Mouse (Mus musculus) heart, postnatal 4 days (tissue): Measurements from ENCODE around the gene Zfp853. TPM values are rescaled to one million over a fixed set of nuclear protein-coding genes. Genes with fewer than 3 reads are reported as not detected.
A peak's percentile ranks its signal among the peaks of the same experiment; 100 is the strongest.

ENCODE experiments used
- DNase-seq: peaks from one replicate; pipeline ENCODE4 v3.0.0; 2021
- total RNA-seq, 2 experiments: library from RNA; stranded (reverse); gene quantifications; 2 replicates each; pipeline ENCODE4 v1.2.3; 2021

Gene Zfp853
- under 1 TPM; 0.31 to 0.47 TPM for total RNA-seq

DNA sequence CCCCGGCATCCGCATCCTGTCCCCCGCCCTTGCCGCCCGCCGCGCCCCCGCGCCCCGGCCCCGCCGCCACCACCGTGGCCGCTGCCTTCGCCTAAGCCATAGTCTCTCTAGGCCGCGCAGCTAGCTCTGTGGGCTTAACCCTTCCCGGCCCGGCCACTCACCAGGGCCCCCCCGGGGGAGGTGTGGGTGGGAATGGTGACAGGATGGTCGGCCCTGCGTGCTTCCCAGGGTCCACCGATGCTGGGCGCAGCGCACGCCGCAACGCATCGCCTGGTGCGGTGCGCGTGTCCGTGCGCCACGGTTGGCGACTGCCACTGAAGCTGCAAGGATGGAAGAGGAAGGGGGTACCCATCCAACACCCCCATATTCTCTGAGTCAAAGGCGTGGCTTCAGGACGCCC lies at the start of gene Zfp853:
TSS of gene Zfp853 (minus strand) at position 220 of the 400 bp plus-strand sequence.
- peak; percentile 14 for DNase-seq

DNA sequence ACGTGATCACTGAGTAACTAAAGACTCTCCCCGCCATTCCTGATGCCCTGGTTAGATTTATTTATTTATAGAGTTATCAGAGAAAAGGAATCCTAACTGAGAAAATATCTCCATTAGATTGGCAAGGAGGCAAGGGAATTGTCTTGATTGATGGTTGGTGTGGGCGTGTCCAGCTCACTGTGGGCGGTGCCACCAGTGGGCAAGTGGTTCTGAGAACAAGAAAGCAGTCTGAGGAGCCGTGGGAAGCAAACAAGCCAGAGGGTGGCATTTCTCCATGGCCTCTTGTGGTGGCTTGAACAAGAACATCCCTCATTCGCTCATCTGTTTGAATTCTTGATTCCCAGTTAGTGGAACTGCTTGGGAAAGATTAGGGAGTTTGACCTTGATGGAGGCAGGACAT lies 46.2 kb upstream of the Zfp853 start:
- DNase-seq: no peak

DNA sequence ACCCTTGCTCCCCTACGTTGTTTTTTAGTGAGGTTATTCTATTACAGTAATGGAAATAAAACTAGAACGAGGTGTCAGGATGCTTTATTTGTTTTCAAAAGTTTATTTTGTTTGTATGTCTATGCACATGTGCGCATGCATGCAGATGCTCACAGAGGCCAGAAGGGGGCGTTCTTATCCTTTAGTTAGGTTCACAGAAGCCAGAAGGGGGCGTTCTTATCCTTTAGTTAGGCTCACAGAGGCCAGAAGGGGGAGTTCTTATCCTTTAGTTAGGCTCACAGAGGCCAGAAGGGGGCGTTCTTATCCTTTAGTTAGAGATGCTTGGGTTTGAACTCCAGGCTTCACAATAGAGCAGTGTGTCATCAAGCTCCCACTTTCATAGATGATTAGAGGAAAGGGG lies 43.1 kb upstream of the Zfp853 start:
- DNase-seq: no peak

DNA sequence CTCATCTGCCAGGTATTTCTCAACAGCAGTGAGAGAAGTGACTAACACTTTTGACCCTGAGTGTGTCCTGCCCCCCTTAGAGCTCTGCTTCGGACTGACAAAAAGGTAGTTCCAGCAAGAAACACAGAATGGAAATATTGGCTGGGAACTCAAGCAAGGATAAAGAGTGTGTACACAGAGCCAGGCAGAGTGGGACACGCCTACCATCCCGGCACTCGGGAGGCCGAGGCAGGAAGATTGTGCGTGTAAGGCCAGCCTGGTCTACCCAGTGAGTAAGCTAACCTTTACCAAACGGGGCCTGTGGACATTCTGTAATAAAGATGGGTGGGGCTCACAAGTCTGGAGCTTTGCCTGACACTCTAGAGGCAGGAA lies 41.7 kb upstream of the Zfp853 start:
- DNase-seq: no peak

DNA sequence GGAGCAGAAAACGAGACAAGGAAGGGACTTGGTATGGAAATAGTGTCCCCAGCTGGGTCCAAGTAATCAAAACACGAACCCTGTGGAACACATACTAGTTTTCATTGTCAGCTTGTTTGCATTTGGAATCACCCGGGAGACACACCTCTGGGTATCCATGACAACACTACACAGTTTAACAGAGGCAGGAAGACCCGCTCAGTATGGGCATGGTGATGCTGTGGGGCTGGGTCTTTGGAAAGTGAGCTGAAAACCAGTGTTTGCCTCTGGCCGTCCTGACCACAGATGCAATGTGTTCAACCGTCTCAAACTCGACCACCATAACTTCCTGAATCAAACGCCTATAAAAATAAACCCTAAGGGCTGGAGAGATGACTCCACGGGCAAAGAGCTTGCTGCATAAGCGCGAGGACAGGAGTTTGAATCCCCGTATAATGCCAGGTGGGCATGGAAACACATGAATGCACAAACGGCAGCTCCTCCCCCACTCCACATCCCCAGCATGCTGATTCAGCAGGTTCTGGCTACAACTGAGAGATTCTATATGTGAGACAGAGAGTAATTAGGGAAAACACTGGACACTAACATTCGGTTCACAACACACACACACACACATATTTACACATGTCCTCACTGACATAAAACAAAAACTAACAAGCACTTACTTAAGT lies 41.1 kb upstream of the Zfp853 start:
- no peak for DNase-seq

DNA sequence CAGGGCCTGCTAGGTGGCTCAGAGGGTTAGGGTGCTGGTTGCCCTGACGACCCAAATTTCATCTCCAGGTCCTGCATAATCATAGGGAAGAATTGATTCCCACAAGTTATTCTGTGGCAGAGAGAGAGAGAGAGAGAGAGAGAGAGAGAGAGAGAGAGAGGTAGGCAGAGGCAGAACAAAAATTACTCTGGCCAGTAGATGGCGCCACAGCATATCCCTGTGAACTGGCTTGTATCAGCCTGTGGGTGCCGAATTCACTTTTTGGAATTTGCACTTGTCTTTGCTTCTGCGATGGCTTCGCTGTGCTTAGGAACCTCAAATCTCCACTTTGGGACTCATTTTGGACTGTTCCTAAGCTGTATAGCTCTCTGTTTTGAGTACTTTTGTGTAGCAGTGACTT lies 40.4 kb upstream of the Zfp853 start:
- DNase-seq: peak; percentile 87

DNA sequence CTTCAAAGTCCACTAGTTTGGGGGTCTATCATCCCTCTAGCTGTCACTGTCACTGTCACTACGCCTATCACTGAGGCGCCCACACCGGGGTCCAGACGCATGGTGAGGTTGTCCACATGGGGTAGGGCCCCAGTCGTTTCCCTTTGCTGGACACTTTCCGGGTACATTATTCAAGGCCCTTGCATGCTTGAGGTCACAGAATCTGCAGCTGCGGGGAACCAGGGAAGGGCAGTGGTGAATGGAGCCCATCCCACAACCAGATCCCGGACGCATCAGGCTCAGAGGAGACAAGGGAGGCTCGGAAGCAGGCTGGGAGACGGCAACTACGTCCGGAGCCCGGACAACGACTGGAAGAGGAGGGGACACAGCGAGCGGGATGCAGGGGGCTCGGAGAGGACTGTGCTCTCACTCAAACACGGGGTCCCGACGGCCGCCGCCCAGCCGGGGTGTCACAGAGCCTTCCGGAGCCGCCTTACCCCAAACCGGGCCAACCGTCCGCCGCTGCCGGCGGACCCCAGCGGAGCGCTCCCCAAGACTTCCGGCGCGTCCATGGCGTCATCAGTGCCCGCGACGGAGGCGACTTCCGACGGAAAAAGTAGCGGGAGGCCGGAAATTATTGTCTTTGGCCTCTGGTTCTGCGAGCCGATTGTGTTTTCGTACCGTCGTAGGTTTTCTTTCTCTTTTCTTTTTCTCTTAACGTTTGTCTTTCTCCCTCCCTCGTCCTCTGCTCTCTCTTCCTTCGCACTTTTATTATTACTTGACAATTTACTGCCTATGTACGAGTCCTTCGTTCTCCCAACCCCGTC lies 35.5 kb upstream of the Zfp853 start, which contains the start of gene Zdhhc4:
TSS of gene Zdhhc4 (minus strand) at position 567 of the 806 bp plus-strand sequence.
- peak; percentile 93 for DNase-seq

DNA sequence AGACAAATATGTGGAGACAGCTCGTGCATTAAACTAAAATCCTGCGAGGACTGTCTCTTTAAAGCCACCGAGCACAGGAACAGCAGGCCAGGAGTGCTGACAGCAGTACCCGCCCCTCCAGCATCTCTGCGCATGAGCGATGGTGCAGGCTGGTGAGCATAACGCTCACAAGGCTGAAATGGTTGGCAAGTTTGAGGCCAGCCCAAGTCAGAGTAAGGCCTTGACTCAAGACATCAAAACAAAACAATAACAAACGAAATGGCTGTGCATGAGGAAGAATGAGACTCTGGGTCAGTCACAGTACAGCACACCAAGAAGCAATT lies 23.8 kb upstream of the Zfp853 start:
- no peak for DNase-seq

DNA sequence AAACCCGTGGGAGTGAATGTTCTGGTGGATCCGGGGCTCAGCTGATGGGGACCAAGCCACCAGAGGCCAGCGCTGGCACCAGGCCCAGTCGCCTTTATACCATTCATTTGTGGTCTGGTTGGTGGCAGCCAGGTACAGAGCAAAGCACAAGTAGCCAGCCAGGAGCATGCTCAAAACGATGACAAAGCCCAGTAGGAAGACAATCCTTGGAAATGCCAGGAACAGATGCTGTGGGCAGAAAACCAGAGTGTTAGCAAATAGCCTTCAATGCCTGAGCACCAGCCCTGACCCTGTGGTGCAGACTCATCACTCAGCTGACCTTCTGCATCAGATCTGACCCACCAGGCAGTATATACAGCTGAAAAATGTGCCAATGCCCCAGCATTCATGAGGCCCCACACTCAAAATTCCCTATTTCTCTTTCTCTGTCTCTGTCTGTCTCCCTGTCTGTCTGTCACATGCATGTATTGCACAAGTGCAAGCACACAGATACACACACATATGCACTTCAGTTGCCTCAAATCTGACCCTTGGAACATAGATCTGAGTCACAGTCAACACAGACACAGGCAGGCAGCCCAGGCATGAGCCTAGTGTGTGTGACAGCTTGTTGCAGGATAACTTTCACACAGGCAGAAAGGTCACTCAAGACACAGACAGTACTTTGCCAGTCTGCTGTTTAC lies 23.3 kb upstream of the Zfp853 start:
- no peak for DNase-seq

DNA sequence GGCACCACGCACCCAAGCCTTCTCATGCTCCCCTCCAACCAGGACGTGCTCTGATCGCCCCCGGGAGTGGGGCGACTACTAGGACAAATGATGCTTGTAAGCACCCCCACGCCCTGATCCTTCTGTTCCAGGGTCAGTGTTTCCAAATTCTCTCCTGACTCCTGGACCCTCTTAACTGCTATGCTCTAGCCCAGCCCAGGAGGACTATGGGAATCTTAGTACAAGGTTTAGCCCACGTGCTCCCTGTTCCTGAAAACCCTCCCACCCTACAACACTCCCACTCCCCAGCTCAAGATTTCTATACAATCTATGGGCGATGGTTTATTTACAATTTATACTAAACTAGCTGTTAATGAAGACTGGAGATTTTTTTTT lies 22.1 kb upstream of the Zfp853 start:
- DNase-seq: no peak

DNA sequence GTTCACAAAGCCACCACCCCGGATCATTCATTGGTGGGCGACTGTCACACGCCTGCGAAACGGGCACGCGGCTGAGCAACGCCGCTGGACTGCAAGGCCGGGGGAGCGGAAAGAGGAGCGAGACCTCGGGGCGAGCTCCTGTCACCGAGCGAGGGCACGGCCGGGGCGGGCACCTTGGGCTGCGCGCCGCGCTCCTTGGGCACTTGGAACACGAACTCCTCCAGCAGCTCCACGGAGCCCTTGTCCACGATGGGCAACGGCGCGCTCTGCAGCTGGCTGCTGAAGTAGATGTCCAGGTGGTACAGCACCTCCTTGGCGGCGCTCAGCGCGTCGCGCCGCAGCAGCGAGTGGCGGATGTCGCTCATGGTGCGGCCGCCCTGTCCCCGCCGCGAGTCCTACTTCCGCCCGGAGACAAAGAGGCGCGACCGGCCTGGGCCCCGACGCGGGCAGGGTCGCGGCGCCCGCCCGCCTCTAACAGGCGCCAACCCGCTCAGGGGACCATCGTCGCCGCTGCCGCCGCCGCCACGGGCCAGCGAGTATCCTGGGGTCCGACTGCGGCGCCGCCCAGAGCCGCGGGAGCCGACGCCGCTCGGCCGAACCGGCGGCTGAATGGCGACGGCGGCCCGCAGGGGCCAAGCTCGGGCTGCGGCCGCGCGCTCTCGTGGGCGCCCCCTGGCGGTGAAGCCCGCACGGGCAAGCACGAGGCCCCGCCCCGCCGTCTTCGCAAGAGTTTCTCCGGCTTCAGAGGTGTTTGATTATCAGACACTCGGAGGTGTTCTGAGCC lies 21.5 kb upstream of the Zfp853 start, which contains the start of gene E130309D02Rik:
TSS of gene E130309D02Rik (minus strand) at position 631 of the 784 bp plus-strand sequence.
- peak; percentile 94 for DNase-seq

DNA sequence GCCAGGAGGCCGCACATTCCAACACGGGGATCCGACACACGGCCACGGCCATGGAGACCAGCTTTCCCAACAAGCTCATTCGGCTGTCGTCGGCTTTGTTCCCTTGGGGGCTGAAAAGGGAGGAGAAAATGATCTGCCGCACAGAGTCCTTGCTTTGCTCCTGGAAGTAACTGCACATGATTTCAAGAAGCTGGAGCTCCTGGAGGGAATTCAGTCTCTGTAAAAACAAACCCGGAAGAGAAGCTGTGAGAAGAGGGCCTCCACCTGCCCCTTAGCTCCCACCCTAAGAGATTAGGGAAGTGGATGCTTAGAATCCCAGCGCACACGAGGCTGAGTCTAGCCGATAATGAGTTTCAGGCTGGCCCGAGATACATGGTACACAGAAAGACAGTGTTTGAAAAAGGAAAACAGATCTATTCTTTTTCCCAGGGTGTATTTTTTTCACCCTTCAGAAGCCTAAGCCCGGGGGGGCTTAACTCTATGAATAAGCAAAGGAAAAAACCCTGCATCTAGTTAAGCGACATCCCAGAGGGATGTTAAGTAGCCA lies 20.8 kb upstream of the Zfp853 start:
- no peak for DNase-seq

DNA sequence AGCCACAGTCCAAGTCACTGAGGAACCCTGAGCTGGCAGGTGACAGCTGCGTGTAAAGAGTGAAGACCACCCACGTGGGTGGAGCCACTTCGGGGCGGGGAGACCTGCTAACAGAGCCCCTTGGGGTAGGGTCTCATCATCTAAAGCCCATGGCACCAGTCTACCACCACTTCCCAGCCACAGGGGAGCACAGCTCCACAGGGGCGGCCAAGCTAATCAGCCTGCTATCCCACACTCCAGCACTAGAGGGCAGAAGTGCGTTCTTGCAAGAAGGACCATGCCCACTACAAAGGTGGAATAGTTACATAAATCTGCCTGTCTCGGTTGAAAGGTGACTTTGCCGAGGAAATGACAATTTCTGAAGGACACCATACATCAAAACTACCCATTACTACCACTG lies 18.5 kb upstream of the Zfp853 start:
- peak; percentile 87 for DNase-seq

DNA sequence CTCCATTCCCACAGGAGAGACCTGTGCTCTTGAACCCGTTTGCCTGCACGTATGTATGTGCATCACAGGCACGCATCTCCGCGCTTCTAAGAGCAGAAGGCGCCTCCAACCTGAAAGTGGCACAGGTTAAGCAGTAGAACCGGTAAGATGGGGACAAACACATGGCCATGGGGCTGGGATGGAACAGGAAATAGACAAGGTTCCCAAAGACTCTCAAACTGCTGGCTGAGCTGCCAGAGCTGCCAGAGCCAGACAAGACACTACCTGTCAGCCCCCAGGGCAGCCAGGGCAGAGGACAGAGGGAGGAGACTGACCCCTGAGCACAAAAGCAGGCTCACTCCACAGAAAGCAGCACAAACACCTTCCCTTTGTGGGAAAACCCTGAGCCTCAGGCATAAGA lies 16.5 kb upstream of the Zfp853 start:
- DNase-seq: no peak

DNA sequence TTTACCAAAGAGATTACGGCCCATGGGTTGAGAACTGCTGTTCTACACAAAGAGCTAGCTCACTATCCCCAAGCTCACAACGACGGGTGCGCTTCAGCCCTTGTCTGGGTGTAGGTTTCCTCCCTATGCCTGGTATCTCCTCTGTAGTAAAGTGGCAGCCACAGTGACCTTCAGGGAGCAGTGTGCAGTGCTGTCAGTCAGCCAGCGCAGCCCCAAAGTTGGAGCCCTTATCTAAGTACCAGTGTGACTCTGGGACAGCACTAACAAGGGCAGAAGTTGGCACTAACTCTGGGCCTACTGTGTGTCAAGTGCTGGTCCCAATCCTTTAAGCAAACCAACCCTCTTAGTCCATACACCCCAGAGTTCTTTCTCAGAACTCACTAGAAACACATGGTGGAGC lies 15.4 kb upstream of the Zfp853 start:
- DNase-seq: peak; percentile 58

DNA sequence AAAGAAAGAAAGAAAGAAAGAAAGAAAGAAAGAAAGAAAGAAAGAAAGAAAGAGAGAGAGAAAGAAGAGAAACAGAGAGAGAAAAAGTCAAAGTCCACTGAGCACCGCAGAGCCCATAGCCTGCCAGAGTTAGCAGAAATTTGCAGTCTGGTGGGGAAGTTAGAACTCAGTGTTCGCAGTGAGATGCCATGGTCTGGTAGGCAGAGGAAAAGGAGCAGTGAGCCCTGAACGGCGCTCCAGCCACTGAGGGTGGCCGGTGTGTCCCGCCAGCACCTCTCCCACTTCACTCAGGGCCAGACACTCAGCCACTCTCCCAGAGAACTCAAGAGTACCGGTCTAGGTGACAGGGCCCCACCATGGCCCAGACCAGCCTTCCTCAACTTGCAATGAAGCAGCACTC lies 10.8 kb upstream of the Zfp853 start:
- DNase-seq: no peak

DNA sequence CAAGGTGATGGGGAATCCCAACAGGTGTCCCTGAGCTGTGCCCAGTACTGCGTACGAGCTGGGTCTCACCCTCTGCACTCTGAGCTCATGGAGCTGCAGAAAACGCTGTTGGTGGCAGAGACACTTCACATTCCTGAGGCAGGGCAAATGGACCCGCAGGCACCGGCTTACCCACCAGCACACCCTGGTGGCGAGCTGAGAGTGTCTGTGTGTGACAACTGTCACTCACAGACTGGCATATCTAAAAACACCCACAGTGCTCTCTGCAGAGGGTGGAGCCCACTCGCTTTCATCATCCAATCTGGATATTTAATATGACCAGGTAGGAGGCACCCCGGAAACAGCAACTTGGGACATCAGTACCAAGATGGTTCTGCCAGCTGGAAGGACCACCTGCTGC lies 7.9 kb upstream of the Zfp853 start:
- DNase-seq: peak; percentile 44

DNA sequence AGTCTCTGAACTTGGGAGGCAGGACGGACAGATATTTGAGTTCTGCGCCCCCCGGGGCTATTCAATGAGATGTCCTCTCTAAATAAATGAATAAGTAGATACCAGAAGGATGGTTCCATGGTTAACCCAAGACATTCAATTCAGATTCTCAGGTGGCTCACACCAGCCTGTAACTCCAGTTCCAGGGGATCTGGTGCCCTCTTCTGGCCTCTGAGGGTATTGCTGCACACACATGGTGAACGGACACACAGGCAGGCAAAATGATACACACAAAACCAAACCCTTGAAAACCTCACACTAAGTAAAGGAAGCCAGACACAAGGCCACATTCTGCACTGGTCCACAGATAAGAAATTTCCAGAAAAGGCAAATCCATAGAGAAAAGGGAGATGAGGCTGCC lies 6.3 kb upstream of the Zfp853 start:
- peak; percentile 66 for DNase-seq

DNA sequence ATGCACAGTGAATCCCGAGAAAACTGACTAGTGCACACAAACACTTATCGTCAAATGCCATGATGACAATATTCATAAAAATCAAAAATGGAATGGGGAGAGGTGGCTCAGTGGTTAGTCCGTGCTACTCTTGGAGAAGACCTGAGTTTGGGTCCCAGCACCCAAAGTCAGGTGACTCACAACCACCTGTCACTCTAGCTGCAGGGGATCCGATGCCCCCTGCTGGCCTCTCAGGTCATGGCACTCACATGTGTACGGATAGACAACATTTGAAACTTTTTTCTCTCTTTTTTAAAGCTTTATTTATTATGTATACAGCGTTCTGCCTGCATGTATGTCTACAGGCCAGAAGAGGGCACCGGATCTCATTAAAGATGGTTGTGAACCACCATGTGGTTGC lies 5.0 kb upstream of the Zfp853 start:
- DNase-seq: no peak

DNA sequence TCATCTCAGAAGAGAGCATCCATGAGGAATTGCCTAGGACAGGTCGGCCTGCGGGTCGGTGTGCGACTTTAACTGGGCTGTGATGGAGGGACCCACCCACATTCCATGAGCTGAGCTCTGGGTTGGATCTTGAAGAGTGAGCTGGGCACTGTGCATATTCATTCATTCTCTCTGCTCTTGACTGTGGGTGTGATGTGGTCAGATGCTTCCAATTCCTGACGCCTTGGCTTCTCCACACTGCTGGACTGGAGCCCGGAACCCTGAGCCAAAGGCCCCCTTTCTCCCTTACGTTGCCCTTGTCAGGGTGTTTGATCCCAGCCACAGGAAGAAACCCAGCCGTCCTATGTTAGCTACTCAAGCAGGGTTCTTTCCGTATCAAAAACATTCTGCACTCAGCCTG lies 4.6 kb upstream of the Zfp853 start:
- DNase-seq: peak; percentile 26

DNA sequence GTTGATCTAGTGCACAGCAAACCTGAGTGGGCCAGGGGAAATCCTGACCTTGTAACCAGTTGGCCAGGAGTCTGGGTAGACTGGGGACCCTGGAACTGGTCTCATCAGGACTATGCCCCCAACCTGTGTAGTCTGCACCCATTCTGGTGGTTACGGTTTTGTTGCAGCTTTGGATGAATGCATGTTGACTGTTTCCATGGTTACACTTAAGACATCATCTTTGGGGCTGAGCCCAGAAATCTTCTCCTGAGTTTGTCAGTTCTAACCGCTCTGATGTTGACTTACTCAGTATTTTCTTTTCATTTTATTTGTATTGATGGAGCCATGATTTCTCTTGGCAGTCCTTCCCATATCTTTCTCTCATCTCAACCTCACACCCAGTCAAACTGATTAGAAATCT lies 1.9 kb upstream of the Zfp853 start:
- DNase-seq: no peak

DNA sequence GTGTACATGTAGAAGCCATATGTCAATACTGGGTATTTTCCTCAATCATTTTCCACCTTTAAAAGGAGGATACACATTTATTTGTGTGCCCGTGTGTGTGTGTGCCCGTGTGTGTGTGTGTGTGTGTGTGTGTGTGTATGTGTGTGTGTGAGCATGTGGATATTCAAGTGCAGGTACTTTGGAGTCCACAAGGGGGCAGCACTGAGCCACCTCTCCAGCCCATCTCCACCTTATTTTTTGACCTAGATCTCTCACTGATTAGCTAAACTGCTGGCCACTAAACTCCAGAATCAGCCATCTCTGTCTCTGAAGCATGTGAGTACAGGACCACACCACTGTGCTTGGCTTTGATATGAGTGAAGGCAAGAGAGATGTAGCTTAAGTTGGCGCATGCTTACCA lies 1.4 kb upstream of the Zfp853 start:
- no peak for DNase-seq

DNA sequence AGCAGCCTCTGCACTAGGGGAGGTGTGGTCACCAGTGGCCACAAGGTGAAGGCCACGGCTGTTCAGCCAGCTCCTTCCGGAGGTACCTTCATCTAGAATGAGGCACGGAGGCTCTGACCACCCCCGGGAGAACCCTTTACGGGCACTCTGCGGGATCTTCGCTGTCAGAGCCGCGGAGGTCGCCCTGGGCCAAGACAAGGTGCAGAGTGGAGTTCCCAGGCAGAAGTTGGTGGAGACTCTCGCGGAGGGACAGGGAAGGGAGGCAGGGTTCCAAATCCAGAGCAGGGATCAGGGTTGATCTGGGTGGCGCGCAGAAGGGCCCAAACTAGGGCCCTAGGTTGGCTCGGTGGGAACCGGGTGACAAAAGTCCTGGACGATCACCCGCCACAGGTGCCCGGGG lies 544 bp downstream of the Zfp853 start:
- DNase-seq: no peak
